Mouse (Mus musculus) heart, embryonic 11.5 days (tissue): ENCODE data around the gene Map2k4. TPM values are rescaled to one million over a fixed set of nuclear protein-coding genes. Genes with fewer than 3 reads are reported as not detected.

Experiments used
- ATAC-seq: fragments of 200-750 bp; cut with Nextera tagmentation; replicated peaks from 2 replicates; pipeline ENCODE4 v1.8.0; 2017; ENCODE audit warnings: moderate library complexity; ENCODE audit not compliant: insufficient number of reproducible peaks, low FRiP score, low TSS enrichment
- H3K27ac ChIP-seq: fragments of 300-500 bp; sonication (generic); 2 replicates; pipeline ENCODE4 v1.5.1; 2014; ENCODE audit warnings: mild to moderate bottlenecking, low read depth, low read length
- H3K27me3 ChIP-seq: fragments of 300-500 bp; sonication (generic); 2 replicates; pipeline ENCODE4 v1.6.1; 2014; ENCODE audit warnings: mild to moderate bottlenecking, low read length, mixed read lengths; ENCODE audit not compliant: control insufficient read depth, insufficient read depth
- H3K36me3 ChIP-seq: fragments of 300-500 bp; sonication (generic); 2 replicates; pipeline ENCODE4 v1.6.1; 2014; ENCODE audit warnings: mild to moderate bottlenecking, low read length, moderate library complexity, mixed read lengths; ENCODE audit not compliant: control insufficient read depth, insufficient read depth
- H3K4me1 ChIP-seq: fragments of 300-500 bp; sonication (generic); 2 replicates; pipeline ENCODE4 v1.6.1; 2014; ENCODE audit warnings: low read length; ENCODE audit not compliant: control insufficient read depth, insufficient read depth
- H3K4me2 ChIP-seq: fragments of 300-500 bp; sonication (generic); 2 replicates; pipeline ENCODE4 v1.6.1; 2014; ENCODE audit warnings: mild to moderate bottlenecking, moderate library complexity
- H3K4me3 ChIP-seq: fragments of 300-500 bp; sonication (generic); 2 replicates; pipeline ENCODE4 v1.5.1; 2014; ENCODE audit warnings: low read depth, low read length
- H3K9ac ChIP-seq: fragments of 300-500 bp; sonication (generic); 2 replicates; pipeline ENCODE4 v1.6.1; 2014; ENCODE audit warnings: mild to moderate bottlenecking, low read depth, low read length, moderate library complexity
- H3K9me3 ChIP-seq: fragments of 300-500 bp; sonication (generic); replicated peaks from 2 replicates; pipeline ENCODE4 v1.6.1; 2016; ENCODE audit warnings: low read length; ENCODE audit not compliant: control insufficient read depth
- WGBS: fragments of 180-500 bp; shearing (Covaris S2); extraction: QIAGEN DNeasy Blood & Tissue Kit; methylation state at CpG from one replicate; pipeline ENCODE4 v1.1.7; 2014; ENCODE audit not compliant: insufficient replicate concordance; 5-methylcytosine and 5-hydroxymethylcytosine counted together
- polyA plus RNA-seq: library from polyadenylated mRNA; unstranded; fragments of >200 nt; fragmentation: Nextera tagmentation; extraction: Ambion mirVana; gene quantifications from 2 replicates; pipeline ENCODE4 v1.2.1, GENCODE M21; 2014

Map2k4 gene
- polyA plus RNA-seq, 1 experiment from 2014 or later = 80.0 TPM

- 85% methylated on average over 6 of the region's 6 CpGs for whole genome bisulfite sequencing
- no peak overlapping the region for H3K4me2 ChIP-seq
- ATAC-seq = no peak
Measured at GRCm38 (mm10) chr11:65712754-65713306, 75.3 kb downstream of the Map2k4 start.

GRCm38 (mm10) chr11:65706784-65707183, 81.3 kb downstream of the Map2k4 start:
- H3K9me3 ChIP-seq = no peaks in the 10 kb centered on the region
- H3K4me3 ChIP-seq = no peak overlapping the region
- WGBS = 96% methylated on average over 4 of the region's 4 CpGs
- H3K4me1 ChIP-seq = no peaks in the 10 kb centered on the region
- no peaks in the 10 kb centered on the region for H3K27me3 ChIP-seq
- H3K27ac ChIP-seq = no peak overlapping the region
- H3K4me2 ChIP-seq = no peak overlapping the region
- H3K36me3 ChIP-seq = peaks cover 5% of the 10 kb centered on the region; the same call in 1 of the 2 replicates
- no peak overlapping the region for H3K9ac ChIP-seq
- no peak for ATAC-seq

More at GRCm38 (mm10) chr11:65712754-65713306, 75.3 kb downstream of the Map2k4 start:
- Histone ChIP-seq H3K4me3 (no peak overlapping the region), H3K4me1 (no peaks in the 10 kb centered on the region), H3K27me3 (no peaks in the 10 kb centered on the region), H3K36me3 (no peaks in the 10 kb centered on the region), H3K9me3 (no peaks in the 10 kb centered on the region), H3K9ac (no peak overlapping the region), H3K27ac (no peak overlapping the region)

GRCm38 (mm10) chr11:65706176-65706575, 81.9 kb downstream of the Map2k4 start:
- no peaks in the 10 kb centered on the region for H3K27me3 ChIP-seq
- H3K4me3 ChIP-seq = no peak overlapping the region
- no peaks in the 10 kb centered on the region for H3K9me3 ChIP-seq
- no peak for ATAC-seq
- no peak overlapping the region for H3K27ac ChIP-seq
- WGBS = 93% methylated on average over 2 of the region's 2 CpGs
- no peak overlapping the region for H3K4me2 ChIP-seq
- no peaks in the 10 kb centered on the region for H3K4me1 ChIP-seq
- H3K36me3 ChIP-seq = peaks cover 5% of the 10 kb centered on the region; the same call in 1 of the 2 replicates
- H3K9ac ChIP-seq = no peak overlapping the region

- ATAC-seq = no peak
- Histone ChIP-seq H3K27ac (no peak overlapping the region), H3K4me3 (no peak overlapping the region), H3K9ac (no peak overlapping the region), H3K36me3 (peaks cover 5% of the 10 kb centered on the region; the same call in 1 of the 2 replicates), H3K27me3 (no peaks in the 10 kb centered on the region), H3K4me2 (no peak overlapping the region), H3K4me1 (no peaks in the 10 kb centered on the region), H3K9me3 (no peaks in the 10 kb centered on the region)
- WGBS = 89% methylated on average over 4 of the region's 4 CpGs
Measured at GRCm38 (mm10) chr11:65704861-65705260, 83.2 kb downstream of the Map2k4 start.

- H3K9ac ChIP-seq = peak overlapping the region; percentile 49; the same call in 1 of the 2 replicates
- H3K36me3 ChIP-seq = no peaks in the 10 kb centered on the region
- no peak overlapping the region for H3K4me3 ChIP-seq
- 31% methylated on average over 12 of the region's 12 CpGs for WGBS
- peak overlapping the region; percentile 49 for H3K4me2 ChIP-seq
- H3K9me3 ChIP-seq = no peaks in the 10 kb centered on the region
- no peak overlapping the region for H3K27ac ChIP-seq
- no peaks in the 10 kb centered on the region for H3K27me3 ChIP-seq
- no peaks in the 10 kb centered on the region for H3K4me1 ChIP-seq
- ATAC-seq = no peak; the same call in 1 of the 2 replicates
Measured at GRCm38 (mm10) chr11:65678824-65679402, 109.2 kb downstream of the Map2k4 start.

GRCm38 (mm10) chr11:65667348-65667969, 120.6 kb downstream of the Map2k4 start:
- H3K9ac ChIP-seq = no peak overlapping the region
- no peaks in the 10 kb centered on the region for H3K27me3 ChIP-seq
- peak overlapping the region; percentile 50; the same call in 1 of the 2 replicates for H3K27ac ChIP-seq
- ATAC-seq = no peak
- H3K36me3 ChIP-seq = no peaks in the 10 kb centered on the region
- no peaks in the 10 kb centered on the region for H3K9me3 ChIP-seq
- H3K4me1 ChIP-seq = peaks cover 18% of the 10 kb centered on the region; the same call in 1 of the 2 replicates
- H3K4me2 ChIP-seq = no peak overlapping the region
- H3K4me3 ChIP-seq = no peak overlapping the region
- WGBS = 39% methylated on average over 6 of the region's 6 CpGs

- Histone ChIP-seq H3K4me2 (no peak overlapping the region), H3K4me3 (no peak overlapping the region), H3K9ac (no peak overlapping the region), H3K36me3 (no peaks in the 10 kb centered on the region), H3K9me3 (no peaks in the 10 kb centered on the region), H3K27me3 (no peaks in the 10 kb centered on the region), H3K4me1 (peaks cover 8% of the 10 kb centered on the region; the same call in 1 of the 2 replicates), H3K27ac (no peak overlapping the region)
- WGBS = 83% methylated on average over 6 of the region's 6 CpGs
- ATAC-seq = no peak
Measured at GRCm38 (mm10) chr11:65664903-65665302, 123.2 kb downstream of the Map2k4 start.

GRCm38 (mm10) chr11:65661790-65662522, 126.1 kb downstream of the Map2k4 start:
- Histone ChIP-seq H3K9me3 (no peaks in the 10 kb centered on the region), H3K36me3 (no peaks in the 10 kb centered on the region), H3K9ac (no peak overlapping the region), H3K27ac (no peak overlapping the region), H3K4me3 (no peak overlapping the region), H3K4me2 (no peak overlapping the region), H3K27me3 (no peaks in the 10 kb centered on the region), H3K4me1 (peaks cover 2% of the 10 kb centered on the region; the same call in 1 of the 2 replicates)
- WGBS = 71% methylated on average over 8 of the region's 8 CpGs
- no peak for ATAC-seq
